Mouse (Mus musculus) embryonic fibroblast, embryonic 13.5 days (primary cell): ENCODE results near the gene Clps. TPM values are rescaled to one million over a fixed set of nuclear protein-coding genes. Genes with fewer than 3 reads are reported as not detected.

Experiments
- H3K27ac ChIP-seq: 2 replicates; pipeline ENCODE4 v1.5.1; 2012; ENCODE audit warnings: low read length, control low read depth, inconsistent platforms; ENCODE audit not compliant: insufficient read depth
- H3K4me1 ChIP-seq: 2 replicates; pipeline ENCODE4 v1.6.1; 2011; ENCODE audit warnings: low read length; ENCODE audit not compliant: control insufficient read depth, insufficient read depth
- H3K4me3 ChIP-seq: 2 replicates; pipeline ENCODE4 v1.5.1; 2011; ENCODE audit warnings: mild to moderate bottlenecking, control low read depth, low read length; ENCODE audit not compliant: insufficient read depth
- CTCF ChIP-seq: IDR thresholded peaks from 2 replicates; pipeline ENCODE4 v1.5.1; 2011; ENCODE audit warnings: mild to moderate bottlenecking, control low read depth, low read length, moderate library complexity, borderline replicate concordance; ENCODE audit not compliant: insufficient read depth
- POLR2A ChIP-seq: IDR thresholded peaks from 2 replicates; pipeline ENCODE4 v1.6.1; 2011; ENCODE audit warnings: low read depth, mild to moderate bottlenecking, control low read depth, low read length, moderate library complexity
- polyA plus RNA-seq: library from polyadenylated mRNA; stranded (reverse); fragments of >200 nt; gene quantifications from 2 replicates; pipeline ENCODE4 v1.2.4, GENCODE M21; 2011; ENCODE audit warnings: low read depth; ENCODE audit not compliant: missing spikeins, insufficient read length

The Clps gene
- polyA plus RNA-seq, 1 experiment = not detected

DNA sequence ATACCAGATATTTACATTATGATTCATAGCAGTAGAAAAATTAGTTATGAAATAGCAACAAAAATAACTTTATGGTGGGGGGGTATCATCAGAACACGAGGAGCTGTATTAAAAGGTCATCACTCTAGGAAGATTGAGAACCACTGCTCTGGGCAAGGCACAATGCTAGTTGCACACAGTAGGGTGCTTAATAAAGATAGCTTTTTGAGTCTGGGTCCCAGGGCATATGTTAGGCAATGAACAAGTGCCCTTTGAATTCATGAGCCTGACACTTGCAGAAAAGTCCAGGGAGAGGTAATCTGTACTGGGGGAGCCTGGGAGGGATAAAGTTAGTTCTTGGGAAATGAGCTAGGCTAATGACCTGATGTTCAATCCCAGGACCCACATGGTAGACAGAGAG lies 47.2 kb downstream of the Clps start:
- Histone ChIP-seq H3K4me3 (no peak overlapping the region), H3K4me1 (peaks cover 13% of the 10 kb centered on the region), H3K27ac (no peak overlapping the region)
- TF ChIP-seq POLR2A (no peak), CTCF (no peak)

DNA sequence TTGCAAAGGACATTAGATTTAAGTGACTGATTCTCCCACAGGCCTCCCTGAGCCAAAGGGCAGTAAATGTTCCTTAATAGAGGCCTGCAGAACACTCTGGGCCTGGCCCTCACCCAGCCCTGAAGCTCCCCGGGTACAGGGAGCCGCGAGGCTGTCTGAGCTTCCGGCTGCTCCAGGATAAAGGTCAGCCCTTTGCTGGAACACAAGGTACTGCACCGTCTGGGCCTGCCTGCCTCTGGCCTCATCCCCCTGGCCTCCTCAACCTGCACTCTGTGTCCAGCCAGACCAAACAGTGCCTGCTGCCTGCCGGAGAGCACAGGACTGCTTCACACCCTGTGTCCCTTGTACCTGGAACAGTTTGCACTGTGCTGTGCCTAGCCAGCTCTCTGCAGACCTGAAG lies 47.9 kb downstream of the Clps start:
- Histone ChIP-seq H3K27ac (no peak overlapping the region), H3K4me3 (no peak overlapping the region), H3K4me1 (peaks cover 13% of the 10 kb centered on the region)
- TF ChIP-seq POLR2A (no peak), CTCF (no peak)

DNA sequence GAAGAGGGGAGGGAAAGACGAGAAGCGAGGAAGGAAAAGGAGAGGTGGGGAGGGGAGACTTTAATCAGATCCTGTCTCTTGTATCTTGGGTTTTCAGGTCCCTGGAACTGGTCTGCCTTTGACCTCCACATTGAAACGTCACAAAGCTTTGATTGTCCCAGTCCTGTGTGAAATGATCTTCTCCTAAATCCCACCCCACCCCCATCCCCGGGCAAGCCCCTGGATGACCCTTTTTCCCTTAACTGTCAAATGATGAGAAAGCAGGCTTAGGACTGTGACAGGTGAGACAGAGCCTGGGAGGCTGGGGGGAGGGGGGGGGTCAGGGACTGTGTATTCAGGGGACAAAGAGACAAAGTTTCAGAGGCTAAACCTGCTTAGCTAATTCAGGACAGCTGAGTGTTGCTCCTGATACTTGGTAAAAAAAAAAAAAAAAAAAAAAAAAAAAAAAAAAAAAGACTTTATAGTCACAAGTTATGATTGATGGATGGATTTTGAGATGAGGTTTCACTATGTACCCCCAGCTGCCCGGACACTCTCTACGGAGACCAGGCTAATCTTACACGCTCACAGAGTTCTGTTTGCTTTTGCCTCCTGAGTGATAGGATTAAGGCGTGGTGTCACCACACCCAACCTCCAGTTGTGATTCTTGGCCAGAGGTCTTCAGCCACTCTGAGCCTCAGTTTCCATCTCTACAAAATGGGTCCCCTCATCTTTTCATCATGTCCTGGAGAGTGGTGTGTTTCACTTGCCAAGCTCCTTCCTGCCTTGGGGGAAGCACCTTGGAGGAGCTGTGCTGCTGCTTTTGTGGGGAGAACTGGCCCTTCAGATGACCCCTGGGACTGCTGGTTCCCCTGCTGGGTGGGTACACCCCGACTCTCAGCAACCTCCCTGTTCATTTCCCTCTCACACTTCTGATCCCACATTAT lies 48.7 kb downstream of the Clps start:
- Histone ChIP-seq H3K4me3 (no peak overlapping the region), H3K4me1 (peaks cover 13% of the 10 kb centered on the region), H3K27ac (no peak overlapping the region)
- no peak for TF ChIP-seq POLR2A
- no peak for TF ChIP-seq CTCF

DNA sequence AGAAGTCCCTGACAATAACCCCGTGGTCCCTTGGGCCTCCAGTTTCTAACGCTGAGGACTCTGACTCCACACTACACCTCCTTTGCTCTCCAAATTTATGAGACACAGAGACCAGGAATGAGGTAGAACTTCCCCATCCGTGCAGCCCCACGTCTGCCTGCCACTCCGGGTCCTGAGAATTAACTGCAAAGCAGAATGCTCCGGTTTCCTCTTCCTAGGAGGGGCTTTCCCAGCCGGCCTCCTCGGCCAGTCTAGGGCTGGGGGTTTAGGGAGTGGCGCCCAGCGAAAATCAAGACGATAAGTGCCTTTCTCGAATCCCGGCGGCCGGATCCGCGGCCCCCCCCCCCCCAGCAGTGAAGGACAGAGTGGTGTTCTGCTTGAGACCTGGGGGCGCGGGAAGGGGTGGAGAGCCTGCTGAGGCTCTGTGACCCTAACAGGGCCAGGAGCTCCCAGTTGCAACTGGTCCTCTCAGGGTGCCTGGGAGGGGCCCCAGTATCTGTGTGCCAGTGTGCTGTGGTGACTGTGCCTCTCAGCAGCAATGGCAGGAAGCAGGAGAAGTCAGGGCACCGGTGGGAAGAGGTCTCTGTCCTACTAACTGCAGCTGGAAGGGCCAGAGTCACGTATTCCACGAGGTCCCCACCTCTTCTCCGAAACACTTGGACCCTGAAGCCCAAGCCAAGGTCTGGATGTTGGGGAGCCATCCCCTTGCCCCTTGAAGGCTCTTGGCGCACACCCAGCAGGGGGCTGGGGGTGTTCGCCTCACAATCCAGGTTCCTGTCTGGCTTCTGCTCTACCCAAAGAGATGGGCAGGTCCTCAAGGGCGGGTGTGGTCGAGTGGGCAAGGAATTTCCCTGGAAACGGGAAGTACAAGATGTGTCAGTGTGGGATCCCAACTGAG lies 49.9 kb downstream of the Clps start:
- H3K27ac ChIP-seq = no peak overlapping the region

More for the DNA sequence above, 49.9 kb downstream of the Clps start:
- Histone ChIP-seq H3K4me1 (peaks cover 9% of the 10 kb centered on the region), H3K4me3 (no peak overlapping the region)
- TF ChIP-seq CTCF = no peak

Other genes starting within 250 kb of the Clps start
- 22.3 and 23.4 TPM in 2 replicates for gene Fance, start 247.2 kb downstream of the Clps start, polyA plus RNA-seq
- gene Rpl10a, start 232.3 kb downstream of the Clps start, polyA plus RNA-seq = 1,157 and 1,234 TPM in 2 replicates
- 58.5 and 64.0 TPM in 2 replicates for gene Tead3, start 209.9 kb downstream of the Clps start, polyA plus RNA-seq
- 0.51 TPM in 1 of 2 replicates, not detected in the other for gene Tulp1, start 195.5 kb downstream of the Clps start, polyA plus RNA-seq
- 30.7 and 31.3 TPM in 2 replicates for gene Fkbp5, start 43.2 kb downstream of the Clps start, polyA plus RNA-seq
- not detected in 2 replicates for gene Armc12, start 30.0 kb downstream of the Clps start, polyA plus RNA-seq
- not detected in 2 replicates for gene Clpsl2, start 11.4 kb downstream of the Clps start, polyA plus RNA-seq
- gene Lhfpl5, start 14.9 kb upstream of the Clps start, polyA plus RNA-seq = not detected in 2 replicates
- 115 and 125 TPM in 2 replicates for gene Srpk1, start 61.9 kb upstream of the Clps start, polyA plus RNA-seq
- gene Slc26a8, start 129.5 kb upstream of the Clps start, polyA plus RNA-seq = 0.67 and 1.0 TPM in 2 replicates
- gene Mapk14, start 130.6 kb upstream of the Clps start, polyA plus RNA-seq = 72.0 and 76.5 TPM in 2 replicates
- 2.3 and 4.6 TPM in 2 replicates for gene AC170998.1, start 165.3 kb upstream of the Clps start, polyA plus RNA-seq
- 12.4 and 24.2 TPM in 2 replicates for gene Mapk13, start 208.5 kb upstream of the Clps start, polyA plus RNA-seq
- 41.9 and 43.7 TPM in 2 replicates for gene Brpf3, start 240.3 kb upstream of the Clps start, polyA plus RNA-seq